Mouse (Mus musculus): ENCODE measurements around the gene Xpnpep3. TPM values are rescaled to one million over a fixed set of nuclear protein-coding genes. Genes with fewer than 3 reads are reported as not detected.
A peak's percentile ranks its signal among the peaks of the same experiment; 100 is the strongest.

Xpnpep3 gene
- polyA plus RNA-seq (2015; fragmentation: Nextera tagmentation; extraction: Ambion mirVana) = 10.9 and 13.9 TPM in 2 replicates

DNA sequence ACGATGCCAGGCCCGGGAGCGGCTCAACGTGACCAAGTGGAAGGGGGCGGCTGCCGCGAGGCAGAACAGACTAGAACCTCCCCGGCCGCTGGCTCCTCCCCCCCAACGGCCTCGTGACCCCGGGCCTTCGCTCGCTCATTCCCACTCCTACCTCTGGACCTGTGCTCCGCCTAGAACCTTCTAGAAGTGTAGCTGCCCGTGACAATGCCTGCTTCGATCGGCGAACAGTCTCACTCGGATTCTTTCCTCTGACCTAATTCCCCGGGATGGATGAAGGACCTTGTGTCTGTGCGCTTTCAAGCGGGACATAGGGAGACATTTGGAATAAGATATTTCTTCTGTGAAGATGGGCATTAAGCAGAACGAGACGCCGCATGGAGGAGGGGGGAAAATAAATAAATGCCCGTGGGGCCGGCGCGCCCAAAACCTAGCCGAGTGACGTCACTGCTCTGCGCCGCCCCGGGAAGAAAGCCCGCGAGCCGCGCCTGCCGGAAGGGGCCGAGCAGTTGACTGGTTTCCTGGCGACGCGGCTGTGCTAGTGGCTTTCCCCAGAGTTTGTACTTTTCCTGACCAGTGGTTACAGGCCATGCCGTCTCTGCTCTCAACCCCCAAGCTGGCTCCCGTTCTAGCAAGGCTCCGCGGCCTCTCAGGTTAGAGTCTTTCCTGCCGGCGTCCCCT is at the start of gene Xpnpep3, which contains the start of gene St13:
Gene Xpnpep3, plus strand, starts transcription at position 501 of the 678 bp plus-strand sequence.
Gene St13, minus strand, starts transcription at position 440 of the 678 bp plus-strand sequence.
- Histone ChIP-seq H3K27me3 (ENCODE audit: insufficient read depth, low read length) (no peaks in the 10 kb centered on the region), H3K36me3 (ENCODE audit: insufficient read depth, low read length) (no peaks in the 10 kb centered on the region), H3K27ac (ENCODE audit: low read length) (peak within 1 kb of the TSS; percentile 97), H3K4me2 (replicated peaks; ENCODE audit: low read depth, low read length) (peak within 1 kb of the TSS; percentile 67), H3K4me3 (ENCODE audit: low read length) (peak within 1 kb of the TSS; percentile 86), H3K9me3 (ENCODE audit: low read length) (no peaks in the 10 kb centered on the region), H3K9ac (replicated peaks; ENCODE audit: low read length) (peak within 1 kb of the TSS; percentile 92), H3K4me1 (ENCODE audit: insufficient read depth, low read length) (peaks cover 33% of the 10 kb centered on the region)
- peak; percentile 100 for ATAC-seq (ENCODE audit: low FRiP score, low TSS enrichment)
- WGBS = under 1% methylated on average over 50 of the region's 50 CpGs

DNA sequence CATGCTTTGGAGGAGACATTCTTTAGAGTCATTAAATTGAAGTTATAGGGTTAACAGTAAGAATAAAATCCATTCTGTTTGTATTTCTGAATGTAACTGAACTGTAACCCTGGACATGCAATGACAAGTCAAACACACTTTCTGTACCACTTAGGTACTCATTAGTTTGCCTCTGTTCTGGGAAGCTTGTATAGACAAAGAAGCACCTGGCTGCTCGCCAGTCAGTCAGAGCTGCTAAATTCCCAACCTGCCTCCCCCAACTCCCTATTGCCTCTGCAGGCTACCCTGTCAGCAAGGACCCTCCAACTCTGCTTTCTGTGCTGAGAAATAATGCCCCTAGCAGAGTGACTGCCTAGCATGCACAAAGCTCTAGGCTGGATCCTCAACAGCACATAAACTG is 49.5 kb upstream of the Xpnpep3 start:
- no peak for ATAC-seq (ENCODE audit: low FRiP score, low TSS enrichment)
- H3K27ac ChIP-seq (ENCODE audit: low read length) = no peak overlapping the region
- H3K27me3 ChIP-seq (ENCODE audit: insufficient read depth, low read length) = no peaks in the 10 kb centered on the region
- 75% methylated on average over 1 of the region's 1 CpGs for WGBS
- no peak overlapping the region for H3K4me3 ChIP-seq (ENCODE audit: low read length)
- 0 out of 2 replicates have a peak, but pooled peaks cover 2% of the 10 kb centered on the region for H3K36me3 ChIP-seq (ENCODE audit: insufficient read depth, low read length)
- no peaks in the 10 kb centered on the region for H3K4me1 ChIP-seq (ENCODE audit: insufficient read depth, low read length)
- H3K9me3 ChIP-seq (ENCODE audit: low read length) = no peaks in the 10 kb centered on the region
- H3K9ac ChIP-seq (replicated peaks; ENCODE audit: low read length) = no peak overlapping the region
- H3K4me2 ChIP-seq (replicated peaks; ENCODE audit: low read depth, low read length) = no peak overlapping the region

DNA sequence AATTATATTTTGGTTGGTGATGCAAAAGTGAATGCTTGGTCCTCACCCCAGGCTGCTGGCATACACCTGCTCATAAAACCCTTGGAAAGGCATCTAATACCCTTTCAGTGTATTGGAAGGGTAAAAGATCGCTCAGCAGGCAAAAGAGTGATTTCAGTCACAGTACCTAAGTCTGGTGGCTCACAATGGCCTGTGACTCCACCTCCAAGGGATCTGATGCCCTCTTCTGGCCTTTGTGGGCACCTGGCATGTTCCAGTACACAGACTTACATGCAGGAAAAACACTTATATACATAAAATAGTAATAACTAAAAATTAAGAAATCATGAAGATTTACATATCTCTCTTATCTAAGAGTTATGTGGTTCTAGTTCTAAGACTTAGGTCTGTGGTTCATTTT is 47.3 kb upstream of the Xpnpep3 start:
- H3K9me3 ChIP-seq (ENCODE audit: low read length) = no peaks in the 10 kb centered on the region
- H3K4me3 ChIP-seq (ENCODE audit: low read length) = no peak overlapping the region
- H3K9ac ChIP-seq (replicated peaks; ENCODE audit: low read length) = no peak overlapping the region
- no peak overlapping the region for H3K27ac ChIP-seq (ENCODE audit: low read length)
- no peak overlapping the region for H3K4me2 ChIP-seq (replicated peaks; ENCODE audit: low read depth, low read length)
- WGBS = 64% methylated on average over 1 of the region's 1 CpGs
- no peaks in the 10 kb centered on the region for H3K27me3 ChIP-seq (ENCODE audit: insufficient read depth, low read length)
- ATAC-seq (ENCODE audit: low FRiP score, low TSS enrichment) = no peak
- H3K36me3 ChIP-seq (ENCODE audit: insufficient read depth, low read length) = 0 out of 2 replicates have a peak, but pooled peaks cover 4% of the 10 kb centered on the region
- peaks cover 10% of the 10 kb centered on the region; the same call in 1 of the 2 replicates for H3K4me1 ChIP-seq (ENCODE audit: insufficient read depth, low read length)

DNA sequence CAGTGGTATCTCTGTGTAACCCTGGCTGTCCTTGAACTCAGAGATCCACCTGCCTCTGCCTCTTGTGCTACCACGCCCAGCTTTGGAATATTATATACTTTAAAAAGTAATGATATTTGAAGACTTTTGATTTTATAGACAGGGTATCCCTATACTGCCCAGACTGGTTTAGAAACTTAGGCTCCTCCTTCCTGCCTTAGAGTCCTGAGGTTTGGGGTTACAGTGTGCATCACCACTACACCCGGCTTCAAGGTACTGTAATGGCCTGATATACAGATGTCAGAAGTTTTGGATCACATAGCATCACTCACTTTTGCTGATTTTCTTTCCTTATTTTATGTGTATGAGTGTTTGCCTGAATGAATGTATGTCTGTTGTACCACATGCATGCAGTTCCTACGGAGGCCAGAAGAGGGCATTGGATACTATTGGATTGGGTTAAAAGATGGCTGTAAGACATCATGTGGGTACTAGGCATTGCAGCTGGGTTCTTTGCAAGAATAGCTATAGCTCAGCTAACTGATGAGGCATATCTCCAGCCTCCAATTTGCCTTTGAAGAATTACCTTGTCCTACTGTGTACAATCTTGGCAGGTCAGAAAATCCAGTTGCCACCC is 44.7 kb upstream of the Xpnpep3 start:
- WGBS = 62% methylated on average over 3 of the region's 3 CpGs
- Histone ChIP-seq H3K9me3 (ENCODE audit: low read length) (no peaks in the 10 kb centered on the region), H3K27ac (ENCODE audit: low read length) (no peak overlapping the region), H3K4me3 (ENCODE audit: low read length) (no peak overlapping the region), H3K36me3 (ENCODE audit: insufficient read depth, low read length) (0 out of 2 replicates have a peak, but pooled peaks cover 4% of the 10 kb centered on the region), H3K4me2 (replicated peaks; ENCODE audit: low read depth, low read length) (no peak overlapping the region), H3K9ac (replicated peaks; ENCODE audit: low read length) (no peak overlapping the region), H3K27me3 (ENCODE audit: insufficient read depth, low read length) (no peaks in the 10 kb centered on the region), H3K4me1 (ENCODE audit: insufficient read depth, low read length) (peaks cover 28% of the 10 kb centered on the region)
- no peak for ATAC-seq (ENCODE audit: low FRiP score, low TSS enrichment)

DNA sequence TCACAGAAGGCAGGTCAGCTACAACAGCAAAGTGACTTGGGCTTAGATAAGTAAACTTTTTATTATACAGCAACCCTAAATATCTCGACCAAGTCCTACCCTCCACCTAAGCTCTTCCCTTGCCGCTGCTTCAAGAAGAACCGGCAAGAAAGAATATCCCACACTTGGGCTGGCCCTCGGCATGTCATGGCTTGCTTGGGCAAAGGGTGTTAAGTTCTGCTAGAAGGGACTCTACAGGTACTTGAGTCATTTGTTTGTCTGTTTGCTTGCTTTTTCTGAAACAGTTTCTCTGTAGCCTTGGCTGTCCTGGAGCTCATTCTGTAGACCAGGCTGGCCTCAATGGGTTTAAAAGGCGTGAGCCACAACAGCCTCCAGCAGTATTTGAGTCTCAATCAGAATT is 43.0 kb upstream of the Xpnpep3 start:
- Histone ChIP-seq H3K27ac (ENCODE audit: low read length) (no peak overlapping the region; the same call in 1 of the 2 replicates), H3K36me3 (ENCODE audit: insufficient read depth, low read length) (0 out of 2 replicates have a peak, but pooled peaks cover 4% of the 10 kb centered on the region), H3K27me3 (ENCODE audit: insufficient read depth, low read length) (no peaks in the 10 kb centered on the region), H3K4me3 (ENCODE audit: low read length) (no peak overlapping the region), H3K9ac (replicated peaks; ENCODE audit: low read length) (no peak overlapping the region), H3K4me1 (ENCODE audit: insufficient read depth, low read length) (peaks cover 38% of the 10 kb centered on the region), H3K4me2 (replicated peaks; ENCODE audit: low read depth, low read length) (no peak overlapping the region), H3K9me3 (ENCODE audit: low read length) (no peaks in the 10 kb centered on the region)
- WGBS = 33% methylated on average over 5 of the region's 5 CpGs
- ATAC-seq (ENCODE audit: low FRiP score, low TSS enrichment) = no peak

DNA sequence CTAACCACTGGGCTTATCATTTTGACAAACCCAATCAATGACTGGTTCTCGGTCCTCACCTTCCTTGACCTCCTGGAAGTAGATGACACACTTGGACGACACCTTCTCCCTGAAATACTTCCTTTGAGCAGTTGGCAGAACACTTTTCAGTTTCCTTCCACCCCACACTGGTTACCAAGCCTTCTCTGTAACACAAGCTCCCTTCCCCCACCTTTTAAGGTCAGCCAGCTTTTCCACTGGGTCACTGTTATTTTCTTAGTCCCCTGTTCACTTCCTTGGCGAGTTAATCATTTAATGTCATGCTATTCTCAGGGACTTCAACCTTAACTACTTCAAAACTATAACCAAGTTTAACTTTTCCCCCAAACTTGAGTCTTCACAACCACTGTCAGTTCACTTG is 41.0 kb upstream of the Xpnpep3 start:
- Histone ChIP-seq H3K9ac (replicated peaks; ENCODE audit: low read length) (no peak overlapping the region), H3K36me3 (ENCODE audit: insufficient read depth, low read length) (peaks cover 11% of the 10 kb centered on the region; the same call in 1 of the 2 replicates), H3K9me3 (ENCODE audit: low read length) (no peaks in the 10 kb centered on the region), H3K4me1 (ENCODE audit: insufficient read depth, low read length) (peaks cover 38% of the 10 kb centered on the region), H3K4me3 (ENCODE audit: low read length) (peak overlapping the region; percentile 77), H3K4me2 (replicated peaks; ENCODE audit: low read depth, low read length) (peak overlapping the region; percentile 89), H3K27me3 (ENCODE audit: insufficient read depth, low read length) (no peaks in the 10 kb centered on the region), H3K27ac (ENCODE audit: low read length) (peak overlapping the region; percentile 76; the same call in 1 of the 2 replicates)
- 47% methylated on average over 3 of the region's 3 CpGs for WGBS
- no peak for ATAC-seq (ENCODE audit: low FRiP score, low TSS enrichment)

DNA sequence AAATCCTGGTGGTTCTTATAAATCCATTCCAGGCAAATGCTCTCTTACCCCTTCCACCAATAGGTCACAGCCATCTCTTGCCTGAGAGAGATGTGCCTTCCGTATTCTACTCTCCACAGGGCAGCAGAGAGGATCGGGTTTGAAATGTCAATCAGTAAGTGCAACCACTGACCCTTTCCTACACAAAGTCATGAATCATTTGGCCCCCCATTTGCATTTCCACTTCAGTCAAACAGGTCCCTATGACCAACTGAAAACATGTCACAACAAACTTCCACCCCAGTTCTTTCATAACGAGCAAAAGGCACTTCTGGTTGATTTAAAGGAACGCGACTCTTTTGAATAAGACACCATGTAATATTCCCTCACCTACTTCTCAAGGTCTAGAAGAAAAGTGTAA is 40.5 kb upstream of the Xpnpep3 start:
- Histone ChIP-seq H3K4me3 (ENCODE audit: low read length) (peak overlapping the region; percentile 77), H3K9ac (replicated peaks; ENCODE audit: low read length) (0 out of 2 replicates have a peak overlapping the region, but pooled peaks have one; percentile 31), H3K4me1 (ENCODE audit: insufficient read depth, low read length) (peaks cover 38% of the 10 kb centered on the region), H3K27me3 (ENCODE audit: insufficient read depth, low read length) (no peaks in the 10 kb centered on the region), H3K27ac (ENCODE audit: low read length) (peak overlapping the region; percentile 76), H3K4me2 (replicated peaks; ENCODE audit: low read depth, low read length) (peak overlapping the region; percentile 89), H3K9me3 (ENCODE audit: low read length) (no peaks in the 10 kb centered on the region), H3K36me3 (ENCODE audit: insufficient read depth, low read length) (peaks cover 12% of the 10 kb centered on the region; the same call in 1 of the 2 replicates)
- 70% methylated on average over 5 of the region's 5 CpGs for WGBS
- no peak for ATAC-seq (ENCODE audit: low FRiP score, low TSS enrichment)

DNA sequence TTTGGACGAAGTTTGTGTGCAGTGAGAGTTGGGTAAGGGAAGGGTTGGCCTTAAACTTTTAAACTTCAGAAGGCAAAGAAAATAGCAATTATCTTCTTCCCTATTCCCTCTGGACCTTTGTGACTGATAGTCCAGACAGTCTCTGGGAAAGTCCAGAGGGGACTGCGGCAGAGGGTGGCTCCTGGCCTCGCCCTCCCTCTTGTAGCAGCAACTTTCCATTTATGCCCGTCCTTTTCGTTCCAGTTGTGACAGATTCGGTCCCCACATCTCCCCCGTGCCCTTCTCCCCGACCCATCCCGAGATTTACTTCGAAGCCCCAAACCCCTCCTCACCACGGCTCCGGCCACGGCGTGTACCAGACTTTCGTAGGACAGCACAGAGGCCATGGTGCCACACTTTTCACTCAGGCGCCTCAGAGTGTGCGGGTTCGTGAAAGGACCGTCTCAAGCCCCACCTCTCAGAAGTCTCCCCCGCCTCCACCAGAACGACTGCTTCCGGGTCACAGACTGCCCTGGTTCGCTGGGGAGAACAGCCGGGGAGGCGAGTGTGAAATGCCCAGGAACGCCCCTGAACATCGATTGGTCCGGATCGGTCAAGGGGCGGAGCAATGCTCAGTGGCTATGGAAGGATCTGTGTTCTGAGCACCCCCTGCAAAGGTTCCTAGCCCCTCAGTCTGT is 39.5 kb upstream of the Xpnpep3 start, which contains the start of gene Slc25a17:
Gene Slc25a17, minus strand, starts transcription at position 468 of the 677 bp plus-strand sequence.
- peak within 1 kb of the TSS; percentile 90 for H3K27ac ChIP-seq (ENCODE audit: low read length)
- H3K4me1 ChIP-seq (ENCODE audit: insufficient read depth, low read length) = peaks cover 38% of the 10 kb centered on the region
- H3K9me3 ChIP-seq (ENCODE audit: low read length) = no peaks in the 10 kb centered on the region
- peak within 1 kb of the TSS; percentile 89 for H3K4me2 ChIP-seq (replicated peaks; ENCODE audit: low read depth, low read length)
- H3K27me3 ChIP-seq (ENCODE audit: insufficient read depth, low read length) = no peaks in the 10 kb centered on the region
- WGBS = under 1% methylated on average over 30 of the region's 30 CpGs
- H3K36me3 ChIP-seq (ENCODE audit: insufficient read depth, low read length) = peaks cover 13% of the 10 kb centered on the region
- peak; percentile 99 for ATAC-seq (ENCODE audit: low FRiP score, low TSS enrichment)
- H3K4me3 ChIP-seq (ENCODE audit: low read length) = peak within 1 kb of the TSS; percentile 77
- peak within 1 kb of the TSS; percentile 88 for H3K9ac ChIP-seq (replicated peaks; ENCODE audit: low read length)

DNA sequence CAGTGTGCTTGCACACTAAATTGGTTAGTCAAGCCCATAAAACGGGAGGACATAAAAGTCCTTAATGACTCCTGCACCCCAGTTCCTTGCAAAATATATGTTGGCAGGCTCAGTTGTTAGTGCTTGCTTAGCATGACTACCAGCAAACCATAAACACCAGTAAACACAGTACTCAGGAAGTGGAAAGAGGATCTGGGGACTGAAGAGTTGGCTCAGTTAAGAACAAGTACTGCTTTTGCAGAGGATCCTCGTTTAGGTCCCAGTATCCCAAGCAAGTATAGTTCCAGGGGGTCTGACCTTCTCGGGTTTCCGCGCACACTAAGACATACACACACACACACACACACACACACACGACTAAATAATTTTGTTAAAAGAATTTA is 38.9 kb upstream of the Xpnpep3 start:
- no peak; the same call in 1 of the 2 replicates for ATAC-seq (ENCODE audit: low FRiP score, low TSS enrichment)

More for the DNA sequence above, 38.9 kb upstream of the Xpnpep3 start:
- H3K9ac ChIP-seq (replicated peaks; ENCODE audit: low read length) = no peak overlapping the region
- H3K9me3 ChIP-seq (ENCODE audit: low read length) = no peaks in the 10 kb centered on the region
- H3K4me3 ChIP-seq (ENCODE audit: low read length) = peak overlapping the region; percentile 77
- peak overlapping the region; percentile 90 for H3K27ac ChIP-seq (ENCODE audit: low read length)
- peak overlapping the region; percentile 89 for H3K4me2 ChIP-seq (replicated peaks; ENCODE audit: low read depth, low read length)
- peaks cover 38% of the 10 kb centered on the region for H3K4me1 ChIP-seq (ENCODE audit: insufficient read depth, low read length)
- 30% methylated on average over 6 of the region's 6 CpGs for WGBS
- H3K27me3 ChIP-seq (ENCODE audit: insufficient read depth, low read length) = no peaks in the 10 kb centered on the region
- peaks cover 12% of the 10 kb centered on the region for H3K36me3 ChIP-seq (ENCODE audit: insufficient read depth, low read length)

Measured in kidney, embryonic 16.5 days (tissue).